Mouse (Mus musculus): ENCODE measurements at regions not wholly inside any gene's neighbourhood (a gene's known extent, or its start where the extent isn't known, plus 50 kb on each side); places are given as distances from the start of the nearest gene placed in this dataset.
"Not testable (repeated sequence)": the region's sequence is repeated elsewhere in the genome, so short reads cannot be mapped to it uniquely, and the experiment has no call there.

DNA sequence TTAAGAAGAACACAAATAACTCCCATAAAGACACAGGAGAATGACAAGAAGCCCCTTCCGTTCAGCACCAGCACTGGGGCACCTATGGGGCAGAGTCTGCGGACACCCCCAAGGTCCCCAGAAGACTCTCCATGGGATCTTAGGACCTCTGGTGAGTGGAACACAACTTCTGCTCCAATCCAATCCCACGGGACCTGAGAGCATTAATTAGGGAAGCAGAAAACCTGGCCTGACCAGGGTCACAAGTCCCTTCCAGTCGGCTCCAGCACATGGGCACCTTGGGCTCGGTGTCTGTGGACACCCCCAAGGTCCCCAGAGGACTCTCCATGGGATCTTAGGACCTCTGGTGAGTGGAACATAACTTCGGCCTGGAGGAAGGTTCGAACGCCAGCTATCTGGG, 59.0 kb upstream of the Btbd35f25 start:
- H3K9me3 ChIP-seq: peaks cover 74% of the 10 kb centered on the region
- not testable (repeated sequence) for H3K4me1 ChIP-seq; DNase-seq (ENCODE audit: low spot score); H3K4me3 ChIP-seq; H3K27me3 ChIP-seq (replicated peaks; ENCODE audit: low read depth, poor library complexity, severe bottlenecking); H3K27ac ChIP-seq (replicated peaks); H3K36me3 ChIP-seq (replicated peaks)
- 88% methylated on average over 8 of the region's 8 CpGs for WGBS

DNA sequence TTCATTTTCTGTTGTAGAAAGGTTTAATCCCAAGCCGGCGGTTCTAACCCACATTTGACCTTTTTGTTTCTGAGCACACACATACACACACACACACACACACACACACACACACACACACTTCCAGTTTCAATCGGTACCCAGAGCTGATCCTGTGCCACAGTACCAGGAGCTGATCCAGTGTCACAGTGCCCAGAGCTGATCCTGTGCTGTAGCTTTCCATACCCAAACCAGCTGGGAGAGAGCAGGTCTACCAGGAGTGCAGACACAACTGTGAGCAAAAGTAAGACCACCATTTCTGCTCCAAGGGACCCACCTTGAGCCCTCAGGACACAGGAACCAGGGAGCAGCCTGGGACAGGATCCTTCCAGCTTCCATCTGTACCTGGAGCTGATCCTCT, 58.3 kb upstream of the Btbd35f25 start:
- Histone ChIP-seq H3K27ac (replicated peaks) (no peak overlapping the region), H3K27me3 (replicated peaks; ENCODE audit: low read depth, poor library complexity, severe bottlenecking) (no peaks in the 10 kb centered on the region), H3K36me3 (replicated peaks) (no peaks in the 10 kb centered on the region), H3K4me1 (no peaks in the 10 kb centered on the region), H3K9me3 (peaks cover 77% of the 10 kb centered on the region), H3K4me3 (no peak overlapping the region)
- DNase-seq (ENCODE audit: low spot score): no peak
- WGBS: 89% methylated on average over 3 of the region's 3 CpGs
